Mouse (Mus musculus): Measurements from ENCODE around the gene Ppa1.
A peak's percentile ranks its signal among the peaks of the same experiment; 100 is the strongest.

The Ppa1 gene

DNA sequence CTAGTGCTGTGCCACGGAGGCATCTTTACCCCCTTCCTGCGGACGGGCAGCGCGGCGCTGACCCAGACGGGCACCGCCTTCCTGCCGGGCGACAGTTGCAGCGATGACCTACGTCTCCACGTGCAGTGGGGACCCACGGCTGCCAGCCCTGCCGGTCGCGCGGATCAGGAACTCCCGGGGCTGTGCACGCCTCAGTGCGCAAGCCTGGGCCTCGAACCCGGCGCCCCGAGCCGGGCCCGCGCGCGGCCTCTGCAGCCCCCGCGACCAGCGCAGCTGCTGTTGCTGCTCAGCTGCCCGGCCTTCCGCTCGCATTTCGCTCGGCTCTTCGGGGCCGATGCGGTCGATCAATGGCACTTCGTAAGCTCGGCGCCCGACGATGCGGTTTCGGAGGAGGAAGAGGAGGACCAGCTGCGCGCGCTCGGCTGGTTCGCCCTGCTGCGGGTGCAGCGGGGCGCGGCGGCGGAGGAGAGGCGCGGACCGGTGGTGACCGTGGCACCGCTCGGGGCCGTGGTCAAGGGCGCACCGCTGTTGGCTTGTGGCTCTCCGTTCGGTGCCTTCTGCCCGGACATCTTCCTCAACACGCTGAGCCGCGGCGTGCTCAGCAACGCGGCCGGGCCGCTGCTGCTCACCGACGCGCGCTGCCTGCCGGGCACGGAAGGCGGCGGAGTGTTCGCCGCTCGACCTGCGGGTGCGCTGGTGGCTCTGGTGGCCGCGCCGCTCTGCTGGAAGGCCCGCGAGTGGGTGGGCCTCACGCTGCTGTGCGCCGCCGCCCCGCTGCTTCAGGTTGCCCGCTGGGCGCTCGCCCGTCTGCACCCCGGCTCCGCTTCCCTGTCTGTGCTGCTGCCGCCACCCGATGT lies 47.6 kb downstream of the Ppa1 start:
- DNase-seq (ENCODE audit: low read depth, low spot score): no peak

DNA sequence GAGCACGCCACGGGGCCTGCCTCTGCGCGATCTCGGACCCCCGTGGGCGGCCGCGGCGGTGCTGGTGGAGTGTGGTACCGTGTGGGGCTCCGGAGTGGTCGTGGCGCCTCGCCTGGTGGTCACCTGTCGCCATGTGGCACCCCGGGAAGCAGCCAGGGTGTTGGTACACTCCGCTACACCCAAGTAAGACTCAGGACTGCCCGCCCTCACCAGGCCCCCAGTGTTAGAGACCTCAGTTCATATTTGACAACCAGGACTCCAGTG lies 48.1 kb downstream of the Ppa1 start:
- DNase-seq (ENCODE audit: low read depth, low spot score): no peak

DNA sequence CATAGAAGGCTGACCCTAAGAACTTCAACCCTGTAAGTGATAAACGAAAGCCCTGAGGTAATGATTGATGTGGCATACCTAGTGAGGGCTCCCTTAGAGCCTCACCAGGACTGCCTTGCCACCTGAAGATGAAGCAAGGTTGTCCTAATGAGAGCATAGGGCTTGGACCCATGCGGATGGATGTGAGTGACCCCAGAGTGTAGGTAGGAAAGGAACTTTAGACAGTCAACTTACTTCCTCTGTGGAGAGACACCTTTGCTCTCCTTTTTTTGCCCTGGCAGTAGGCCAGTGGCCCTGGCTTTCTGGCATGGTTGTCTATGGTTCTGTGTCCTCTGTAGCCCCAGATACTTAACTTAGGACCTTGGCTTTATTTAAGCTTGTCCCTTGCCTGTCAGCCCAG lies 48.7 kb downstream of the Ppa1 start:
- DNase-seq (ENCODE audit: low read depth, low spot score): no peak

DNA sequence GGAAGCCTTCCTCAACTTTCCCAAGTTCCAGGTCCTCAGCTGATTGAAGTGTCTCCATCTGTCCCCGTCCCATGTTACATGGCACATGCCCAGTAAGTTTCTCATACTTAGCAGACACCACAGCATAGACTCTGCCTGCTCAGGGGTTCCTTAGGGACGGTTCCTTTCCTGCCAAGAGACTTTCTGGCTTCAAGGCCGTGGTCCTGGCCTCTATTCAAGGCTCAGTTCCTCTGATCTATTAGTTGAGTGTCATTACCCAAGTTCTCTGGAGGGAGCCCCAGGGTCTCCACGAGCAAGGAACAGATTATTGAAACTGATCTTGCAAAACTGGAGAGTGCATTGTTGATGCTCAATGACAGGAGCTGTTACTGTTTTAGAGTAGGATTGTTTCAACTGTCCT lies 56.3 kb downstream of the Ppa1 start:
- DNase-seq (ENCODE audit: low read depth, low spot score): no peak

DNA sequence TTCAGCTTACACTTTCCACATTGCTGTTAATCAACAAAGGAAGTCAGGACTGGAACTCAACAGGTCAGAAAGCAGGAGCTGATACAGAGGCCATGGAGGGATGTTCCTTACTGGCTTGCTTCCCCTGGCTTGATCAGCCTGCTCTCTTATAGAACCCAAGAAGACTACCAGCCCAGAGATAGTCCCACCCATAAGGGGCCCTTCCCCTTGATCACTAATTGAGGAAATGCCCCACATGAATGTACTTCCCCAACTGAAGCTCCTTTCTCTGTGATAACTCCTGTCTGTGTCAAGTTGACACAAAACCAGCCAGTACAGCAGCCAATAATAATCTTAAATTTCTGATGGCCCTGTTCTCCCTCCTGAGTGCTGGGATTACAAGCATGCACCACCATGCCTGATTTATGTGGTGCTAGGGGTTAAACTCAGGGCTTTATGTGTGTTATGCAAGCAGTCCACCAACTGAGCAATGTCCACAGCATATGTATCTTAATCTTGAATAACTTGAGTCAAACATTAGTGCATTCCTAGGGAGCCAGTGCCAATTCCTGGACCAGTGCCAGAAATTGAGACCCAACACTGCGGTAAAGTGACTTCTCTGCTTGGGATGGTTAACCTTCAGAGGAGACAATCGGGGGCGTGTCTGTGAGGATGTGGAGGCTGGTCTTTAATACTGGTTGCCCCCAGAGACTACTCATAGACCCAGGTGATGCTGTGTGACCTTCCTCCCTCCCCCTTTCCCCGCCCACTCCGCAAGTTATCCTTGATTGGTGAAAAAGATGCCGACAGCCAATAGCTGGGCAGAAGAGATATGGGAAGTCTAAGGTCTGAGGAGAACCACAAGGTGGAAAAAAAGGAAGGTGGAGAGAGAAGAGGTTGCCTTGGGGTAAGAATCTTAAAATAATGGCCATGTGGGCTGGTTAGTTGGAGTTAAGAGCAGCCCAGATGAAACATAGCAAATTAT lies 58.3 kb downstream of the Ppa1 start:
- DNase-seq (ENCODE audit: low read depth, low spot score): peak; percentile 38

DNA sequence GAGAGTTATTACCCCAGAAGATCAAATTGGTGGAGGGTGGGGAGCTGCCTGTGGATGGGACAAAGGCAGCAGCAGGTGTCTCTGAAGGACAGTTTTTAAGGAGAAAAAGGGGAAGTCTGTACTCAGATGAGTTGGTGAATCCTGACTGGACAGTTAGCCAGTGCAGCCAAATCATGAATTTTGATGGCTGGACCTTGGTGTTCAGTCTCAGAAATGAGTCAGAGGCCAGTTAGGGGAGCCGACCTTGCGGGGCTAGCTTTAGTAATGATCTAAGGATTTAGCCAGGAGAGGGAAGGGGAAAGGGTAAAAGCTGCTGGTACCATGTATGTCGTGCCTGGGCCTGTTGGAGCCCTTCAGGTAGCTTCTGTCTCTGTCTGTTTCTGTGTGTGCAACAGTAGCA lies 65.2 kb downstream of the Ppa1 start:
- no peak for DNase-seq (ENCODE audit: low read depth, low spot score)

DNA sequence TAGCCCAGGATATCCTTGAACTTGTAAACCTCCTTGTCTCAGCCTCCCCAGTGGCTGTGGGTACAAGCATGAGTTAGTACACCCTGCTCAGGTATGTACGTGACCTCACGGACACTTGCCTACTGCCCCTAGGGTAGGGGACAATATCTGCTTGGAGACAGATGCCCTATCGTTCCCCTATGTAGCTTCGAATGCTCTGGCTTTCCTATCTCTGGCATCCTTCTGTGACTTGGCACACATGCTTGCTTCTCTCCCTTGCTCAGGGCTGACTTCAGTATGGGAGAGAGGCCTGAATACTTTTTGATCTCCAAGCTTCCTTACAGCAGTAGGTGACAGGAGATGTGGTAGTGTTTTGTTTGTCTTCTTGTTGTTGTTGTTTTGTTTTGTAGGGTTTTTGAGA lies 65.8 kb downstream of the Ppa1 start:
- DNase-seq (ENCODE audit: low read depth, low spot score): no peak

DNA sequence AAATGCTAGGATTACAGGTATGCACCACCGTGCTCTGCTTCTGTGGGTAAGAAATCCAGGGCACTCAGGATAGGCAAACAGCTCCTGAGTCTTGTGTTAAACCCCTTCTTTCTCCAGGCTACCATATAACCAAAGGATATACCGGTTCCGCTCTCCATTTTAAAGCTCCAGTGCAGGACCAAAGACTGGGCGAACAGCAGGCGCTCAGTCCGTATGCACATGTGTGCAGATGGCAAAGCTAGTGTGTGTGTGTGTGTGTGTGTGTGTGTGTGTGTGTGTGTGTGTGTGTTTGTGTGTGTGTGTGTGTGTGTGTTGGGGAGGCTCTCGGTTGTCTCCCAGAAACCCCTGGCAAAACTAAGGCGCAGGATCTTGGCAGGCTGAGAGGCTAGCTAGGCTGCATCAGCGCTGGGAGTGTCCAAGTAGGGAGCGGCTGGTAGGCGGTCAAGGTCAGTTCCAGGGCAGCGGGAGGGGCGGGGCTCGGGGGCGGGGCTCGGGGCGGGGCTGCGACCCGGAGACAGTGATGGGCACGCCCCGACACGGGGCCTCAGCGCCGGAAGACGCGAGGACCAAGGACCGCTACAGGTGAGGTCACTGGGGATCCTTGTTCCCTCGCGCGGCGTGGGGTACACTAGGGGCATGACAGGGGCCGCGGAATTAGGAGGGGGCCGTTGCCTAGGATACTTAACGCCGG lies 66.6 kb downstream of the Ppa1 start, which contains the start of gene Aifm2:
Aifm2 (plus strand) TSS at position 493 of the 691 bp plus-strand sequence.
- peak; percentile 77 for DNase-seq (ENCODE audit: low read depth, low spot score)

DNA sequence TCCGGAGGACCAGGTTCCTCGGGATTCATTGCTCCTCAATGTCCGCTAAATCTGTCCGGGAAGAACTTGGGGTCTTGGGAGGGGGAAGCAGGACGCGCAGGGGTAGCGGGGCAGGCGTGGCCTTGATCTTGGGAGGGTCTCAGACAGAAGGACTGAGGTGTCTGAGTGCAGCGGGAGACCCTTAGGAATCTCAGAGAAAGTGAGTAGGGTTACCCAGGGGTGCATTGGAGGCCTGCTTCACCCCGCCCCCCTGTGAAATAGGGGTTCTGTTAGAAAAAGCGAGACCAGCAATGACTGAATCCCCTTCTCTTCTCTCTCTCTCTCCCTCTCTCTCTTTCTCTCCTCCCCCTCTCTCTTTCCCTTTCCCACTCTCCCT lies 67.1 kb downstream of the Ppa1 start:
- no peak for DNase-seq (ENCODE audit: low read depth, low spot score)

DNA sequence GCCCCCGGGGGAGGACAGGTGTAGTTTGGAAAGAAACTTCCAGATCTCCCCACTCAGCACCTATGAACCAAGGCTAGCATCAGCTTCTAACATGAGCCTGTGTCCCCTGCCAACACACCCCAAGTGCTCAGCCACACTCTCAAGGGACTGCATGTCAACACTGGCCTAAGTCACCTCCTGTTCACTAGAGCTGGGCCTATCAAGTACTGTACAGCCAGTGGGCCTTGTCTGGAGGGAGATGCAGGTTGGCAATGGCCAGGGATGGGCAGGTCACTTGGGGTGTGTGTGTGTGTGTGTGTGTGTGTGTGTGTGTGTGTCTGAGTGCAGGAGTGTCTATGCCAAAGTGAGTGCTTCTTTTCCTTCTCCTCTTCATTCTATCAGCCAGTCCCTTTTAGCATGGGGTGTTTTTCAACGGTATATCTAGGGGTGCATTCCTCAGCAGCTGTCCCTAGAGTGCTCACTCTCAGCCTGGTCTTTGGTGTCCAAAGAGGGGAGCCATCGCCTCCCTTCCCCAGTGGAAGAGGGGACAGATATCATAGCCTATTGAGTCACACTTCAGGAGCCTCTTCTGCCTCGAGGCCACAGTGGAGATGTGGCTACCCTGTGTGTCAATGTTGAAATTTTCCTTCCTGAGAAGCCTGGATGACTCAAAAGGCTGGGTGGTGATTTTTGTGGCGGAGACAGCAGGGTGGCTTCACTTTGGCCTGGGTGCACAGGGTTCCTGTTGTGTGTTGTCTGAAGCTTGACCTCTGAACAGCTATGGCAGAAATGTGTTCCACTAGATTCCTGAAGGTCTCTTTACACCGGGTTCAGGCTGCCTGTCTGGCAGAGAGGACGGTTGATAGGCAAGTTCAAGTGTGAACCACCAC lies 67.9 kb downstream of the Ppa1 start:
- DNase-seq (ENCODE audit: low read depth, low spot score): no peak

DNA sequence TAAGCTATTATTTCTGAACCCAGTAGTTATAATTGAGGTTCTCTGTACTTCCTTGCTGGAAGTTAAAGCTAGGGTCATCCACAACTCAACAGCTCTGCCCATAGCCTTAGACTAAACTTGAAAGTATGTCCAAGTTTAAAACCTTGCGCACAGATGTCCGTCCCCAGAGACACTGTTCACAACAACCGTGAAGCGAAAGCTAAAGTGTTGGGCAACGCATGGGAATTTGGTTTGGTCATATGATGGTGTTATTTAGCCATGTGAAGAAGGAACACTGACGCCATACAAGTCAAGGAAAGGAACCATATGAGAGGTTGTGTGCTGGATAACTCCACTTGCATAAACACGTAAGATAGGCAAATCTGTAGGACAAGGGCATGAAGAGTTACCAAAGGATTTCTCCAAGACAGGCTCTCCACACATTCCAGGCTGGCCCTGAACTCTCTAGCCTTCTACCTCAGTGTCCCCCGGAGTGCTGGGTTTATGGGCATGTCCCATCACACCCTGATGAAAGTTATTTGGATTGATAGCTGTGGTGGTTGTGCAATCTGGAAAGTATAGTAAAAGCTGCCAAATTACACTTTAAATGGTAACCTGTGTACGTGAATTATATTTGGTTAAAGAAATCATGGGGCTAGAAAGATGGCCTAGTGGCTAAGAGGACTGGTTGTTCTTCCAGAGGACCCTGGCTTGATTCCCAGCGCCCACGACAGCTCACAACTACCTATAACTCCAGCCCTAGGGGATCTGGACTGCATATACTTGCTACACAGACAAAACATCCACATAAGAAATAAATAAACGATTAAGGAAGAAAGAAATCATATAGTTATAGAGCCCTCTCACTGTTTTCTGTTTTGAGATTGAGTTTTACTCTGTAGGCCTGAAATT lies 69.3 kb downstream of the Ppa1 start:
- no peak for DNase-seq (ENCODE audit: low read depth, low spot score)

DNA sequence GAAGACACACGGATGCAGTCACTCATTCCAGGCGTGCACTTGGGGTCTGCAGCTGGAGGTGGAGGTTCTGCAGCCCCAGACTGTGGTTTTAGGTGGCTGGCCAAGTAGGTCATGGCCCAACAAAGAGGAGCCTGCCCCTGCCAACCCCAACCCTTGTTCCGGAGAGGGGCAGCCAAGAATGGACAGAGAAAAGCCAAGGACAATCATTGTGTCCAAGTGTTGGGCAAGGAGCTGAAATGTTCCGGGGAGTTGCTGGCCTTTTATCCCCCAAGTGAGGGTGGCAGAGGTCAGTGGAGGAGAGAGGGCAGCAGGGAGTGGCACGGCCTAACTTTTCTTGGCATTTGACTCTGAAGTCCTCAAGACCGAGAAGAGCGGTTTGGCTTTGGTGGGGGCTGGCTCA lies 72.0 kb downstream of the Ppa1 start:
- no peak for DNase-seq (ENCODE audit: low read depth, low spot score)

DNA sequence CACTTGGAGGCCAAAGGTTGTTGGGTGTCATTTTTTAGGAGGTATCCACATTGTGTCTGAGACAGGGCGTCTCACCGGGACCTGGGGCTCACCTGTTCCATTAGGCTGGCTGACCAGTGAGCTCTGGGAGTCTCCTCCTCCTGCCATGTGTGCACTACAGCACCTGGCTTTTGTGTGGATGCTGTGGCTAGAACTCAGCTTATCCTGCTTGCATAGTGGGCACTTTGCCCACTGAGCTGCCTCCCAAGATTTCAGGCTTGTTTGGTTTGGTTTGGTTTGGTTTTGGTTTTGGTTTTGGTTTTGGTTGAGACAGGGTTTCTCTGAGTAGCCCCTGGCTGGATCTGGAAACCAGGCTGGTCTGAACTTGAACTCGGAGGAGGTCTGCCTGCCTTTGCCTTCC lies 73.9 kb downstream of the Ppa1 start:
- DNase-seq (ENCODE audit: low read depth, low spot score): no peak

DNA sequence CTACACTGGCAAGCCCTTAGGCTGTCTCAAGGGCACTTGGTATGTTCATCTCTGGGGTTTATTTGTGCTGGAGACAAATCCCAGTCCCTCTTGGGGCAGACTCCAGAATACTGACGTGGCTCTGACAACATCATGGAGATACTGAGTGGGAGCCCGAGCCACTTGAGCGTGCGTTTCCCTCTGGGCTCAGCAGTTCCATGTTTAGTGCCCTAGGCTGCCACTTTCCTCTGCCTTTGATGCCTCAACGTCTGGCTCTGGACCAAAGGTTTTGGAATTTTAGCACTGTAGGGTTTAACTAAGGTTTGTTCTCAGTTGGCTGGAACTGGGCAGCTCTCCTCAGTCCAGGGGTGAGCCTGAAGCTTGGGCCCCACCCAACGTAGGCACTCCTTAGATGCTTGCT lies 74.9 kb downstream of the Ppa1 start:
- no peak for DNase-seq (ENCODE audit: low read depth, low spot score)

All from ES-CJ7 (cell line).